In genomic region chr7:16405073-16405455, GRCm38 (mm10) we compare ENCODE assay signal across 8 mouse cellular contexts. TPM values are rescaled to one million over a fixed set of nuclear protein-coding genes. Genes with fewer than 3 reads are reported as not detected.
DNase-seq lines count a peak whose midpoint lies in the region; ATAC-seq and TF ChIP-seq lines count a peak whose summit lies in the region.

No protein-coding gene starts in this region.

- no peak for TF ChIP-seq CTCF in cortical plate, adult 2 months (IDR thresholded peaks at IDR 0.05; ENCODE audit: extremely low read depth, insufficient read depth, low read length)

- no peak for TF ChIP-seq POLR2A in cortical plate, adult 2 months (IDR thresholded peaks at IDR 0.05; ENCODE audit: extremely low read depth, insufficient read depth, low read length)

- H3K4me3 ChIP-seq in cortical plate, adult 2 months (ENCODE audit: insufficient read depth, low read length), result no peak overlapping the region
- peak overlapping the region; percentile 19; the same call in 1 of the 2 replicates for H3K4me3 ChIP-seq in lung, embryonic 15.5 days

- peak; percentile 36 to 37 for DNase-seq in adrenal gland, adult 18-20 months (ENCODE audit: low spot score in 2 of 2)
- no peak for DNase-seq in adrenal gland, postnatal 4 days (ENCODE audit: low spot score in 2 of 2)
- peak; percentile 85 for DNase-seq in heart, adult 8-10 months (ENCODE audit: low spot score)
- DNase-seq in kidney, adult 18-20 months, result peak; percentile 44
- peak; percentile 92 for DNase-seq in skeletal muscle tissue, adult 2 months (ENCODE audit: low read depth, low spot score)
- no peak for DNase-seq in embryo, embryonic 10.5 days (ENCODE audit: low spot score)

- H3K27me3 ChIP-seq in lung, embryonic 15.5 days, result no peaks in the 10 kb centered on the region

- H3K27ac ChIP-seq in cortical plate, adult 2 months (ENCODE audit: insufficient read depth, low read length), result peak overlapping the region; percentile 55
- H3K27ac ChIP-seq in lung, embryonic 15.5 days, result peak overlapping the region; percentile 95

- peaks cover 16% of the 10 kb centered on the region for H3K4me1 ChIP-seq in cortical plate, adult 2 months (ENCODE audit: control insufficient read depth, insufficient read depth, low read length)
- H3K4me1 ChIP-seq in lung, embryonic 15.5 days, result peaks cover 32% of the 10 kb centered on the region

- WGBS in lung, embryonic 15.5 days, result 22% methylated on average over 2 of the region's 2 CpGs

- H3K9ac ChIP-seq in lung, embryonic 15.5 days, result peak overlapping the region; percentile 41

- no peaks in the 10 kb centered on the region for H3K36me3 ChIP-seq in lung, embryonic 15.5 days

- peak; percentile 8; the same call in 1 of the 2 replicates for ATAC-seq in lung, embryonic 15.5 days (ENCODE audit: borderline replicate concordance, extremely low read depth, low FRiP score, low TSS enrichment)

- H3K9me3 ChIP-seq in lung, embryonic 15.5 days, result no peaks in the 10 kb centered on the region

- H3K4me2 ChIP-seq in lung, embryonic 15.5 days, result peak overlapping the region; percentile 48

RNA-seq across cellular contexts. Expression of gene Zc3h4, which starts 4.4 kb away (rescaled TPM):
- total RNA-seq in adrenal gland, adult 18-20 months (2021), result 10 to 100 TPM; 32.8 to 39.4 TPM
- 10 to 100 TPM; 60.7 to 62.1 TPM for total RNA-seq in adrenal gland, postnatal 4 days (2021)
- polyA plus RNA-seq in cortical plate, adult 2 months (2012; rRNA removed), result 33.9 and 38.9 TPM in 2 replicates
- 10 to 100 TPM; 22.6 to 32.9 (median 28.8) TPM for total RNA-seq in heart, adult 8-10 months (2022)
- polyA plus RNA-seq in lung, embryonic 15.5 days (2015; fragmentation: Nextera tagmentation; extraction: Ambion mirVana), result 18.0 and 18.4 TPM in 2 replicates

RNA-seq across cellular contexts. Expression of gene Sae1, which starts 17.5 kb away (rescaled TPM):
- 10 to 100 TPM; 57.0 to 61.8 TPM for total RNA-seq in adrenal gland, adult 18-20 months (2021)
- 100 to 1,000 TPM; 100 to 101 TPM for total RNA-seq in adrenal gland, postnatal 4 days (2021)
- 95.8 and 97.1 TPM in 2 replicates for polyA plus RNA-seq in cortical plate, adult 2 months (2012; rRNA removed)
- total RNA-seq in heart, adult 8-10 months (2022), result 10 to 100 TPM; 31.6 to 38.8 (median 36.1) TPM
- polyA plus RNA-seq in lung, embryonic 15.5 days (2015; fragmentation: Nextera tagmentation; extraction: Ambion mirVana), result 340 and 341 TPM in 2 replicates

RNA-seq across cellular contexts. Expression of gene Tmem160, which starts 47.5 kb away (rescaled TPM):
- total RNA-seq in adrenal gland, adult 18-20 months (2021), result 10 to 100 TPM; 60.1 to 61.7 TPM
- total RNA-seq in adrenal gland, postnatal 4 days (2021), result 10 to 100 TPM; 39.1 to 39.9 TPM
- polyA plus RNA-seq in cortical plate, adult 2 months (2012; rRNA removed), result 105 and 115 TPM in 2 replicates
- total RNA-seq in heart, adult 8-10 months (2022), result 10 to 100 TPM; 79.6 to 97.6 (median 89.8) TPM
- polyA plus RNA-seq in lung, embryonic 15.5 days (2015; fragmentation: Nextera tagmentation; extraction: Ambion mirVana), result 43.2 and 48.5 TPM in 2 replicates

Comparison
In these comparisons a context has a peak if more than half of its experiments do, and no peak if none do; other contexts are left out.
1. DNase-seq: peak in adrenal gland, adult 18-20 months (2 of 2), heart, adult 8-10 months (single experiment), kidney, adult 18-20 months (single experiment) and skeletal muscle tissue, adult 2 months (single experiment); none in adrenal gland, postnatal 4 days (0 of 2) and embryo, embryonic 10.5 days (single experiment).